Mouse (Mus musculus) hindbrain, embryonic 16.5 days (tissue): Measurements from ENCODE around the gene Fezf2. TPM values are rescaled to one million over a fixed set of nuclear protein-coding genes. Genes with fewer than 3 reads are reported as not detected.

Source experiments
- ATAC-seq: fragments of 200-750 bp; cut with Nextera tagmentation; 2 replicates; pipeline ENCODE4 v1.8.0; 2017; ENCODE audit warnings: moderate TSS enrichment, moderate library complexity
- H3K27ac ChIP-seq: fragments of 300-500 bp; sonication (generic); 2 replicates; pipeline ENCODE4 v1.5.1; 2014; ENCODE audit warnings: low read depth, mild to moderate bottlenecking, control low read depth, low read length, moderate library complexity
- H3K27me3 ChIP-seq: fragments of 300-500 bp; sonication (generic); replicated peaks from 2 replicates; pipeline ENCODE4 v1.6.1; 2014; ENCODE audit warnings: low read length; ENCODE audit not compliant: control insufficient read depth, insufficient read depth
- H3K36me3 ChIP-seq: fragments of 300-500 bp; sonication (generic); 2 replicates; pipeline ENCODE4 v1.6.1; 2014; ENCODE audit warnings: mild to moderate bottlenecking, low read length, moderate library complexity, mixed read lengths; ENCODE audit not compliant: control insufficient read depth, insufficient read depth
- H3K4me1 ChIP-seq: fragments of 300-500 bp; sonication (generic); 2 replicates; pipeline ENCODE4 v1.6.1; 2014; ENCODE audit warnings: low read depth, low read length; ENCODE audit not compliant: control insufficient read depth, insufficient read depth
- H3K4me2 ChIP-seq: fragments of 300-500 bp; sonication (generic); 2 replicates; pipeline ENCODE4 v1.6.1; 2014; ENCODE audit warnings: mild to moderate bottlenecking, low read length, control low read depth, moderate library complexity
- H3K4me3 ChIP-seq: fragments of 300-500 bp; sonication (generic); 2 replicates; pipeline ENCODE4 v1.5.1; 2014; ENCODE audit warnings: mild to moderate bottlenecking, low read length, control low read depth, moderate library complexity
- H3K9ac ChIP-seq: fragments of 300-500 bp; sonication (generic); 2 replicates; pipeline ENCODE4 v1.6.1; 2014; ENCODE audit warnings: low read depth, mild to moderate bottlenecking, control low read depth, low read length, moderate library complexity
- H3K9me3 ChIP-seq: fragments of 300-500 bp; sonication (generic); 2 replicates; pipeline ENCODE4 v1.6.1; 2014; ENCODE audit warnings: mild to moderate bottlenecking, low read length, moderate library complexity; ENCODE audit not compliant: control insufficient read depth
- WGBS: fragments of 180-500 bp; shearing (Covaris S2); extraction: QIAGEN DNeasy Blood & Tissue Kit; methylation state at CpG from one replicate; pipeline ENCODE4 v1.1.7; 2014; 5-methylcytosine and 5-hydroxymethylcytosine counted together
- polyA plus RNA-seq: library from polyadenylated mRNA; unstranded; fragments of >200 nt; fragmentation: Nextera tagmentation; extraction: Ambion mirVana; gene quantifications from 2 replicates; pipeline ENCODE4 v1.2.1, GENCODE M21; 2015

Gene Fezf2
- polyA plus RNA-seq, 1 experiment from 2014 or later = 0.06 TPM

GRCm38 (mm10) chr14:12337998-12338809 is 9.8 kb downstream of the Fezf2 start:
- peak overlapping the region; percentile 11 for H3K4me2 ChIP-seq
- peak; percentile 51; the same call in 1 of the 2 replicates for ATAC-seq
- H3K4me1 ChIP-seq = no peaks in the 10 kb centered on the region
- H3K4me3 ChIP-seq = no peak overlapping the region
- H3K9ac ChIP-seq = no peak overlapping the region
- H3K9me3 ChIP-seq = no peaks in the 10 kb centered on the region
- under 1% methylated on average over 16 of the region's 16 CpGs for WGBS
- H3K27ac ChIP-seq = no peak overlapping the region
- H3K27me3 ChIP-seq = peaks cover 53% of the 10 kb centered on the region
- no peaks in the 10 kb centered on the region for H3K36me3 ChIP-seq

GRCm38 (mm10) chr14:12337421-12337997 is 10.5 kb downstream of the Fezf2 start:
- Histone ChIP-seq H3K4me2 (no peak overlapping the region; the same call in 1 of the 2 replicates), H3K27ac (no peak overlapping the region), H3K27me3 (peaks cover 53% of the 10 kb centered on the region), H3K4me3 (no peak overlapping the region), H3K9ac (no peak overlapping the region), H3K4me1 (no peaks in the 10 kb centered on the region), H3K36me3 (no peaks in the 10 kb centered on the region), H3K9me3 (no peaks in the 10 kb centered on the region)
- WGBS = 2% methylated on average over 8 of the region's 8 CpGs
- ATAC-seq = no peak; the same call in 1 of the 2 replicates

DNA sequence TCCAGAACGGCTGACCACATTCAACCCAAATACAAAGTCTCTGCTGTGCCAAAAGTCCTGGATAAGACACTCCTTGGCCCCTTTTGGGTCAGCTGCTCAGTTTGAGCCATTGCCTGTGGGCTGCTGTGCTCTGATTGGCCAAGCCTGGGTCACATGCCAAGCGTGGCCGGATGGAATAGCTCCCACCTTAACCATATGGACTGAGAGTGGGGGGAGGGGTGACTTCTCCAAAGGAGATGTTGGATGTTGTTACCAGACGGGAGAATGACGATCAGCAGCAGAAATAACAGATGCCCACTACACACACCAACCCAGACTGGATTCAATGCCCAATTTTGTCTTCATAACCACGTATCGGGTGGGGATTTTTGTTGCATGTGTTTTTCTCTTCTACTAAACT is 13.1 kb downstream of the Fezf2 start:
- no peaks in the 10 kb centered on the region for H3K9me3 ChIP-seq
- no peaks in the 10 kb centered on the region for H3K36me3 ChIP-seq
- no peaks in the 10 kb centered on the region for H3K4me1 ChIP-seq
- H3K27me3 ChIP-seq = peaks cover 44% of the 10 kb centered on the region
- H3K4me2 ChIP-seq = no peak overlapping the region
- no peak overlapping the region for H3K4me3 ChIP-seq
- no peak overlapping the region for H3K27ac ChIP-seq
- no peak overlapping the region for H3K9ac ChIP-seq
- 49% methylated on average over 7 of the region's 7 CpGs for WGBS
- ATAC-seq = no peak

DNA sequence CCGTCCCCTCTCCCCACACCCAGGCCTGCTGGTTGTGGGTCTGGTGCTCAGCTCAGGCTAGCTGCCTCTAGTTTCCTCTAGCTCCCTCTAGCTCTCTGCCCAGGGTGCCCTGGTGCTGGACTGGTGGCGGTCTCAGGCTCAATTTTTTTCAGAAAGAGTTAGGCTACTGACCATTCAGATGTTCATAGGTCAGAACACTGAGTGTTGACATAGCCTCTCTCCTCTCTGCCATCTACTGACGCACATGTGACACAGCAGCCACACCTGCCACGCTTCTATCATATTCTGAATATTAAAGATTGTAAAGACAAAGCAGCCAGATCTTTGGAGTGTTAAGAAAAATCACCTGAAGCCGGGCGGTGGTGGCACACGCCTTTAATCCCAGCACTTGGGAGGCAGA is 14.4 kb downstream of the Fezf2 start:
- WGBS = 87% methylated on average over 7 of the region's 7 CpGs
- Histone ChIP-seq H3K4me2 (no peak overlapping the region), H3K36me3 (no peaks in the 10 kb centered on the region), H3K4me3 (no peak overlapping the region), H3K4me1 (no peaks in the 10 kb centered on the region), H3K27me3 (peaks cover 35% of the 10 kb centered on the region), H3K27ac (no peak overlapping the region), H3K9me3 (no peaks in the 10 kb centered on the region), H3K9ac (no peak overlapping the region)
- ATAC-seq = no peak

DNA sequence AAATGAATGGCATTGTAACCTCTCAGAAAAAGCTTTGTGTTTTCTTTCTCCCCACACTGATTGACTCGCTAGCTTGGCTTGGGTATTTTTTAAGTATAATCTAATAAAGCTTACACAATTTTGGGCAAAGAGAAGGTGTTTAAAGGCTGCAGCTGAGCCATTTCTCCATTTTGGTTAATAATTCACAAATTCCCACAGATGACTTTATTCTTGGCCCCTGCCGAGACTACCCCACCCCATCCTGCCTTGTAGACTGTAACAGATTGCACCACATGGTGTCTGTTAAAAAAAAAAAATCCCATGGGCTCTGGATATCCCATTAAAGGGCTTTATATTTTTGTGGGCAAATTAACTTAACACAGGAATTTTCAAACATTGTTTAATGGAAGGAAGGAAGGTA is 44.9 kb downstream of the Fezf2 start:
- no peak overlapping the region for H3K4me3 ChIP-seq
- H3K27me3 ChIP-seq = no peaks in the 10 kb centered on the region
- no peak overlapping the region for H3K27ac ChIP-seq
- no peak overlapping the region for H3K9ac ChIP-seq
- H3K36me3 ChIP-seq = no peaks in the 10 kb centered on the region
- H3K9me3 ChIP-seq = no peaks in the 10 kb centered on the region
- H3K4me2 ChIP-seq = no peak overlapping the region
- WGBS = 61% methylated on average over 2 of the region's 2 CpGs
- ATAC-seq = no peak
- H3K4me1 ChIP-seq = no peaks in the 10 kb centered on the region

DNA sequence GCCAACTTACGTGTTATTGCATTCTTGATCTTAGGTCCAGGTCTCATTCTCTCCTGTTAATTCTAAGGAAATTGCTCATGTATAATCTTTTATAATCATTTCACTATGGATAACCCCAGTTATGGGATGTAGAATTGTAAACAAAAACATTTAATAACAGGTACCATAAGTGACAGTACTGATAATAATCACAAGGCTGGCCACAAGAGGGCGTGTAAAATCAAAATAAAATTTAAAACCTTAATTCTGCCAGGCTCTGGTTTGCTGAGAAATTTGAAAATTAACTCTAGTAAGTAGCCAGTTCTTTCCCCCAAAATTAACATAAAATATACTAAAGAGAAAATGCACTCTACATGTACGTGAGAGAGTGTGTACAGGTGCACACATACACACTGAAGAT is 47.3 kb downstream of the Fezf2 start:
- H3K4me3 ChIP-seq = no peak overlapping the region
- H3K4me1 ChIP-seq = no peaks in the 10 kb centered on the region
- no peaks in the 10 kb centered on the region for H3K36me3 ChIP-seq
- H3K27ac ChIP-seq = no peak overlapping the region
- H3K9me3 ChIP-seq = no peaks in the 10 kb centered on the region
- no peak for ATAC-seq
- no peak overlapping the region for H3K4me2 ChIP-seq
- H3K9ac ChIP-seq = no peak overlapping the region
- 74% methylated on average over 3 of the region's 3 CpGs for WGBS
- no peaks in the 10 kb centered on the region for H3K27me3 ChIP-seq

DNA sequence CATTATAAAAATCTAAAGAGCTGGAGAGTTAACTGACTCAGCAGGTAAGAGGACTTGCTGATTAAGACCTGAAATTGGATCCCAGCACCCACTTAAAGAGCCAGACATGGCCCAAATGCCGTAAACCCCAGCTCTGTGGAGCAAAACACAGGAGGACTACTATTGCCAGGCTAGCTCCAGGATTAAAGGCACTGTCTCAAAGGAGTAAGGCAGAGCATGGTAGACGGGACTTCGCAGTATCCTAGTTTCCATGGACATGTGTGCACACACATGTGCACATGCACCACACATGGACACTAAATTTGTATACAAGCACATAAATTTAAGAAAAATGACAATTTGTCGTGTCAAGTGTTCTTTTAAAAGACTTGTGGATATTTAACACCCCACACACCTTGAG is 47.7 kb downstream of the Fezf2 start:
- Histone ChIP-seq H3K9ac (no peak overlapping the region), H3K4me1 (no peaks in the 10 kb centered on the region), H3K4me3 (no peak overlapping the region), H3K27ac (no peak overlapping the region), H3K9me3 (no peaks in the 10 kb centered on the region), H3K27me3 (no peaks in the 10 kb centered on the region), H3K36me3 (no peaks in the 10 kb centered on the region), H3K4me2 (no peak overlapping the region)
- ATAC-seq = no peak
- 83% methylated on average over 4 of the region's 4 CpGs for WGBS

DNA sequence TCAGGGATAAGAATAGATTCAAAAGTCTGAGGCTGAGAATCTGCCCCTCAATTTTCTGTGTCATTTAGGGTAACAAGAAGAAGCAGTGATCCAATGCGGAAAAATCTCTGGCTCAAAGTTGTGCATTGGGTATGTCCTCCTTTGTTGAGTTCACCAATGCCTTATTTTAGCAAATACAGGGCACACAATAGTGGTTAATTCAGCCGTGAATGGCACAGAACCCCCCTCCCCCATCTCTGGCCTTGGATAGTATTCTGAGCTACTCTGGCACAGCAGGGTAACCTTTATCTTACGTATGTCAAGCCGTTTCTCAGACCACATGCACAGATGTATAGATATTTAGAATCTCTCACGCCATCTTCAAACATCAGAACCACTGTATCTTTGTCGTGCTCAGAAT is 48.3 kb downstream of the Fezf2 start:
- Histone ChIP-seq H3K27me3 (no peaks in the 10 kb centered on the region), H3K9me3 (no peaks in the 10 kb centered on the region), H3K4me3 (no peak overlapping the region), H3K36me3 (no peaks in the 10 kb centered on the region), H3K4me1 (no peaks in the 10 kb centered on the region), H3K4me2 (no peak overlapping the region), H3K27ac (no peak overlapping the region), H3K9ac (no peak overlapping the region)
- ATAC-seq = no peak
- 27% methylated on average over 6 of the region's 6 CpGs for WGBS

GRCm38 (mm10) chr14:12299171-12299570 is 48.8 kb downstream of the Fezf2 start:
- Histone ChIP-seq H3K27ac (no peak overlapping the region), H3K9ac (no peak overlapping the region), H3K36me3 (no peaks in the 10 kb centered on the region), H3K27me3 (no peaks in the 10 kb centered on the region), H3K4me2 (no peak overlapping the region), H3K4me1 (no peaks in the 10 kb centered on the region), H3K4me3 (no peak overlapping the region), H3K9me3 (no peaks in the 10 kb centered on the region)
- no peak for ATAC-seq
